Mouse (Mus musculus) hindbrain, embryonic 11.5 days (tissue): ENCODE measurements around the gene 2410015M20Rik. TPM values are rescaled to one million over a fixed set of nuclear protein-coding genes. Genes with fewer than 3 reads are reported as not detected.
"Not testable (repeated sequence)": the region's sequence is repeated elsewhere in the genome, so short reads cannot be mapped to it uniquely, and the experiment has no call there.

Experiments
- ATAC-seq: fragments of 200-750 bp; cut with Nextera tagmentation; 2 replicates; pipeline ENCODE4 v1.8.0; 2017; ENCODE audit warnings: mild to moderate bottlenecking, moderate TSS enrichment, moderate library complexity; ENCODE audit not compliant: low FRiP score
- DNase-seq: peaks from one replicate; pipeline ENCODE4 v3.0.0-alpha.2; 2015; ENCODE audit warnings: low spot score
- H3K27ac ChIP-seq: fragments of 300-500 bp; sonication (generic); 2 replicates; pipeline ENCODE4 v1.5.1; 2014; ENCODE audit warnings: mild to moderate bottlenecking, low read depth, low read length
- H3K27me3 ChIP-seq: fragments of 300-500 bp; sonication (generic); 2 replicates; pipeline ENCODE4 v1.6.1; 2014; ENCODE audit warnings: mild to moderate bottlenecking, low read length, moderate library complexity, mixed read lengths; ENCODE audit not compliant: control insufficient read depth, insufficient read depth
- H3K36me3 ChIP-seq: fragments of 300-500 bp; sonication (generic); 2 replicates; pipeline ENCODE4 v1.6.1; 2014; ENCODE audit warnings: mild to moderate bottlenecking, low read length, moderate library complexity, mixed read lengths; ENCODE audit not compliant: control insufficient read depth, insufficient read depth
- H3K4me1 ChIP-seq: fragments of 300-500 bp; sonication (generic); replicated peaks from 2 replicates; pipeline ENCODE4 v1.6.1; 2014; ENCODE audit warnings: low read length, mixed read lengths; ENCODE audit not compliant: control insufficient read depth, insufficient read depth
- H3K4me2 ChIP-seq: fragments of 300-500 bp; sonication (generic); replicated peaks from 2 replicates; pipeline ENCODE4 v1.6.1; 2014; ENCODE audit warnings: mild to moderate bottlenecking, low read depth, low read length
- H3K4me3 ChIP-seq: fragments of 300-500 bp; sonication (generic); 2 replicates; pipeline ENCODE4 v1.5.1; 2014; ENCODE audit warnings: low read depth, low read length
- H3K9ac ChIP-seq: fragments of 300-500 bp; sonication (generic); 2 replicates; pipeline ENCODE4 v1.6.1; 2014; ENCODE audit warnings: low read depth, low read length
- H3K9me3 ChIP-seq: fragments of 300-500 bp; sonication (generic); 2 replicates; pipeline ENCODE4 v1.6.1; 2016; ENCODE audit warnings: low read length; ENCODE audit not compliant: control insufficient read depth
- WGBS: fragments of 180-500 bp; shearing (Covaris S2); extraction: QIAGEN DNeasy Blood & Tissue Kit; methylation state at CpG from one replicate; pipeline ENCODE4 v1.1.7; 2014; 5-methylcytosine and 5-hydroxymethylcytosine counted together
- polyA plus RNA-seq: library from polyadenylated mRNA; unstranded; fragments of >200 nt; fragmentation: Nextera tagmentation; extraction: Ambion mirVana; gene quantifications from 2 replicates; pipeline ENCODE4 v1.2.1, GENCODE M21; 2014

2410015M20Rik gene
- polyA plus RNA-seq, 1 experiment from 2014 or later: 192 TPM

- Histone ChIP-seq H3K27ac (no peak overlapping the region), H3K27me3 (no peaks in the 10 kb centered on the region), H3K4me2 (0 out of 2 replicates have a peak overlapping the region, but pooled peaks have one; percentile 83), H3K9me3 (no peaks in the 10 kb centered on the region), H3K9ac (peak overlapping the region; percentile 81; the same call in 1 of the 2 replicates), H3K4me1 (peaks cover 9% of the 10 kb centered on the region), H3K36me3 (peaks cover 19% of the 10 kb centered on the region; the same call in 1 of the 2 replicates), H3K4me3 (0 out of 2 replicates have a peak overlapping the region, but pooled peaks have one; percentile 8)
- no peak for DNase-seq
- ATAC-seq: no peak
- 88% methylated on average over 11 of the region's 11 CpGs for WGBS
Observed at GRCm38 (mm10) chr17:56615136-56615784, 5.7 kb upstream of the 2410015M20Rik start.

GRCm38 (mm10) chr17:56614391-56615135 is 5.0 kb upstream of the 2410015M20Rik start:
- DNase-seq (no peak), ATAC-seq (no peak)
- H3K27me3 ChIP-seq: no peaks in the 10 kb centered on the region
- H3K27ac ChIP-seq: no peak overlapping the region
- peak overlapping the region; percentile 81 for H3K9ac ChIP-seq
- peak overlapping the region; percentile 84 for H3K4me3 ChIP-seq
- peaks cover 17% of the 10 kb centered on the region; the same call in 1 of the 2 replicates for H3K36me3 ChIP-seq
- peak overlapping the region; percentile 83 for H3K4me2 ChIP-seq
- H3K4me1 ChIP-seq: peaks cover 9% of the 10 kb centered on the region
- WGBS: 31% methylated on average over 14 of the region's 14 CpGs
- H3K9me3 ChIP-seq: no peaks in the 10 kb centered on the region

- Histone ChIP-seq H3K4me2 (peak overlapping the region; percentile 83), H3K4me3 (peak overlapping the region; percentile 84), H3K9ac (peak overlapping the region; percentile 81), H3K36me3 (peaks cover 17% of the 10 kb centered on the region; the same call in 1 of the 2 replicates)
- not testable (repeated sequence) for ATAC-seq, H3K27me3 ChIP-seq, DNase-seq, H3K9me3 ChIP-seq, H3K27ac ChIP-seq, H3K4me1 ChIP-seq
- WGBS: under 1% methylated on average over 26 of the region's 26 CpGs
Observed at GRCm38 (mm10) chr17:56613893-56614292, 4.3 kb upstream of the 2410015M20Rik start.

- peak; percentile 43 for ATAC-seq
- no peaks in the 10 kb centered on the region for H3K9me3 ChIP-seq
- peak within 1 kb of the TSS; percentile 83 for H3K27ac ChIP-seq
- H3K27me3 ChIP-seq: no peaks in the 10 kb centered on the region
- peak within 1 kb of the TSS; percentile 84 for H3K4me3 ChIP-seq
- peak within 1 kb of the TSS; percentile 81 for H3K9ac ChIP-seq
- WGBS: under 1% methylated on average over 52 of the region's 52 CpGs
- DNase-seq: peak; percentile 96
- peak within 1 kb of the TSS; percentile 83 for H3K4me2 ChIP-seq
- peaks cover 11% of the 10 kb centered on the region for H3K4me1 ChIP-seq
- peaks cover 17% of the 10 kb centered on the region; the same call in 1 of the 2 replicates for H3K36me3 ChIP-seq
Observed at GRCm38 (mm10) chr17:56613236-56613844, 3.8 kb upstream of the 2410015M20Rik start, which contains the start of gene Rpl36. Gene Rpl36 (plus strand): TSS chr17:56613416.

- Histone ChIP-seq H3K4me1 (peaks cover 11% of the 10 kb centered on the region), H3K36me3 (peaks cover 10% of the 10 kb centered on the region; the same call in 1 of the 2 replicates)
- not testable (repeated sequence) for H3K9ac ChIP-seq, ATAC-seq, H3K27ac ChIP-seq, H3K27me3 ChIP-seq, DNase-seq, H3K9me3 ChIP-seq, H3K4me3 ChIP-seq, H3K4me2 ChIP-seq
- 76% methylated on average over 10 of the region's 10 CpGs for WGBS
Observed at GRCm38 (mm10) chr17:56612565-56612939, 3.0 kb upstream of the 2410015M20Rik start.

GRCm38 (mm10) chr17:56611861-56612564 is 2.4 kb upstream of the 2410015M20Rik start:
- Histone ChIP-seq H3K27me3 (no peaks in the 10 kb centered on the region), H3K4me1 (peaks cover 11% of the 10 kb centered on the region), H3K4me3 (no peak overlapping the region), H3K4me2 (0 out of 2 replicates have a peak overlapping the region, but pooled peaks have one; percentile 5), H3K27ac (no peak overlapping the region), H3K9ac (no peak overlapping the region), H3K9me3 (no peaks in the 10 kb centered on the region), H3K36me3 (peaks cover 8% of the 10 kb centered on the region; the same call in 1 of the 2 replicates)
- 14% methylated on average over 14 of the region's 14 CpGs for WGBS
- peak; percentile 59 for DNase-seq
- ATAC-seq: no peak

- 81% methylated on average over 2 of the region's 2 CpGs for WGBS
Observed at GRCm38 (mm10) chr17:56611323-56611722, 1.8 kb upstream of the 2410015M20Rik start.

GRCm38 (mm10) chr17:56608699-56609098 is 872 bp downstream of the 2410015M20Rik start:
- Histone ChIP-seq H3K4me2 (peak overlapping the region; percentile 87), H3K4me1 (peaks cover 2% of the 10 kb centered on the region; the same call in 1 of the 2 replicates), H3K27me3 (no peaks in the 10 kb centered on the region), H3K9ac (no peak overlapping the region), H3K4me3 (peak overlapping the region; percentile 65), H3K9me3 (no peaks in the 10 kb centered on the region), H3K36me3 (peaks cover 2% of the 10 kb centered on the region), H3K27ac (no peak overlapping the region)
- DNase-seq (no peak), ATAC-seq (no peak)
- 64% methylated on average over 5 of the region's 5 CpGs for WGBS

More at GRCm38 (mm10) chr17:56611323-56611722, 1.8 kb upstream of the 2410015M20Rik start:
- no peak for DNase-seq
- Histone ChIP-seq H3K27ac (no peak overlapping the region), H3K4me1 (peaks cover 11% of the 10 kb centered on the region), H3K36me3 (peaks cover 11% of the 10 kb centered on the region), H3K4me3 (no peak overlapping the region), H3K4me2 (no peak overlapping the region), H3K9me3 (no peaks in the 10 kb centered on the region), H3K9ac (no peak overlapping the region), H3K27me3 (no peaks in the 10 kb centered on the region)
- no peak for ATAC-seq
